Mouse (Mus musculus) thymus, postnatal 36 days (tissue): ENCODE data around the gene Dnah7a.
"Not testable (repeated sequence)": the region's sequence is repeated elsewhere in the genome, so short reads cannot be mapped to it uniquely, and the experiment has no call there.

Experiments
- DNase-seq, 2 experiments: peaks; one replicate each; pipeline ENCODE4 v3.0.0; 2022; ENCODE audit warnings: mixed read lengths in 2 of 2

Gene Dnah7a

GRCm38 (mm10) chr1:53664268-53664667 lies 42.3 kb downstream of the Dnah7a start:
- not testable (repeated sequence) for DNase-seq

GRCm38 (mm10) chr1:53639865-53640794 lies 66.5 kb downstream of the Dnah7a start:
- DNase-seq: no peak

GRCm38 (mm10) chr1:53635641-53636040 lies 70.9 kb downstream of the Dnah7a start:
- DNase-seq: not testable (repeated sequence)

- DNase-seq: not testable (repeated sequence)
Measured at GRCm38 (mm10) chr1:53632040-53632439, 74.5 kb downstream of the Dnah7a start.

GRCm38 (mm10) chr1:53630011-53630410 lies 76.6 kb downstream of the Dnah7a start:
- DNase-seq: no peak

- DNase-seq: no peak
Measured at GRCm38 (mm10) chr1:53613486-53613885, 93.1 kb downstream of the Dnah7a start.

GRCm38 (mm10) chr1:53581326-53581725 lies 125.3 kb downstream of the Dnah7a start:
- DNase-seq: not testable (repeated sequence)

GRCm38 (mm10) chr1:53557918-53558317 lies 148.7 kb downstream of the Dnah7a start:
- not testable (repeated sequence) for DNase-seq

GRCm38 (mm10) chr1:53547018-53547417 lies 159.6 kb downstream of the Dnah7a start:
- not testable (repeated sequence) for DNase-seq

- DNase-seq: not testable (repeated sequence)
Measured at GRCm38 (mm10) chr1:53538356-53538755, 168.2 kb downstream of the Dnah7a start.

- DNase-seq: not testable (repeated sequence)
Measured at GRCm38 (mm10) chr1:53534826-53535225, 171.8 kb downstream of the Dnah7a start.

- DNase-seq: not testable (repeated sequence)
Measured at GRCm38 (mm10) chr1:53526021-53526420, 180.6 kb downstream of the Dnah7a start.

- no peak for DNase-seq
Measured at GRCm38 (mm10) chr1:53473699-53474098, 232.9 kb downstream of the Dnah7a start.

GRCm38 (mm10) chr1:53472084-53472483 lies 234.5 kb downstream of the Dnah7a start:
- DNase-seq: not testable (repeated sequence)

GRCm38 (mm10) chr1:53467325-53467670 lies 239.3 kb downstream of the Dnah7a start:
- DNase-seq: no peak

GRCm38 (mm10) chr1:53466524-53467324 lies 239.9 kb downstream of the Dnah7a start:
- DNase-seq: not testable (repeated sequence)

GRCm38 (mm10) chr1:53439173-53439572 lies 267.4 kb downstream of the Dnah7a start:
- not testable (repeated sequence) for DNase-seq

- DNase-seq: not testable (repeated sequence)
Measured at GRCm38 (mm10) chr1:53432433-53432832, 274.2 kb downstream of the Dnah7a start.

- DNase-seq: no peak
Measured at GRCm38 (mm10) chr1:53405803-53406325, 300.7 kb downstream of the Dnah7a start.

- not testable (repeated sequence) for DNase-seq
Measured at GRCm38 (mm10) chr1:53393936-53394760, 312.4 kb downstream of the Dnah7a start.

GRCm38 (mm10) chr1:53388762-53389161 lies 317.8 kb downstream of the Dnah7a start:
- DNase-seq: no peak

GRCm38 (mm10) chr1:53384085-53384688 lies 322.4 kb downstream of the Dnah7a start:
- no peak for DNase-seq
